Mouse (Mus musculus): ENCODE data around the gene Cldn16. TPM values are rescaled to one million over a fixed set of nuclear protein-coding genes. Genes with fewer than 3 reads are reported as not detected.

Cldn16 gene
- total RNA-seq (2012; rRNA removed), result not detected in 2 replicates
- polyA plus RNA-seq (2012; ENCODE audit: insufficient read depth in 1 of 2, insufficient read length in 2 of 2, low read depth in 1 of 2, low replicate concordance in 2 of 2, missing spikeins in 1 of 2), result not detected

DNA sequence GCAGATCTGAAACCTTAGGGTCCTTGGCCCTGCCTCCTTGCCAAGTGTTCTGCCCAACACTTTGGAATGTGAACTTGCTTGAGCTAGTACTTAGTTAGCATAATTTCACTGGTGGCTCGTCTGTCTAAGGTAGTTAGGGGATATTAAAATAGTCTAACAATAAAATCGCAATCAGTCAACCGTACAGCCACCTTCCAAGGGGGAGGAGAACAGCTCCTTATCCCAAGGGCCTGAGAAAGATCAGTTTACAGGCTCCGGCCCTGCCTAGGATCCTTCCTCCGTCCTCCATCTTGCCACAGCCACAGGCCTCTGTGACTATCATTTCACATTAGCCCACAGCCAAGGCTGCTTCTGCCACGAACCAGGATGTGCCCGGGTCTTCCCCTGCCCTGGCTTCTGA lies at the start of gene Cldn16:
Gene Cldn16 (plus strand): TSS at position 301 of the 400 bp plus-strand sequence.
- H3K4me3 ChIP-seq (ENCODE audit: control insufficient read depth in 1 of 2, insufficient read depth in 1 of 2, low read depth in 2 of 2, low read length in 2 of 2), result no peak within 1 kb of the TSS
- H3K79me2 ChIP-seq (ENCODE audit: control insufficient read depth, insufficient read depth, low read length, poor library complexity), result no peaks in the 10 kb centered on the region
- H3K27ac ChIP-seq (ENCODE audit: control insufficient read depth, low read depth, low read length), result no peak within 1 kb of the TSS
- H3K9me3 ChIP-seq (replicated peaks; ENCODE audit: insufficient read depth, low read length), result no peaks in the 10 kb centered on the region
- no peak for DNase-seq (ENCODE audit: low read depth, low spot score)
- no peak within 1 kb of the TSS for H3K9ac ChIP-seq (ENCODE audit: control insufficient read depth, low read depth, low read length, poor library complexity, severe bottlenecking)
- TF ChIP-seq BHLHE40 (IDR thresholded peaks at IDR 0.05; ENCODE audit: borderline replicate concordance, low read depth, low read length), result no peak
- TF ChIP-seq GABPA (IDR thresholded peaks at IDR 0.05; ENCODE audit: low read depth, low read length), result no peak
- TF ChIP-seq RCOR1 (IDR thresholded peaks at IDR 0.05; ENCODE audit: low read depth, low read length), result no peak
- TF ChIP-seq SIN3A (IDR thresholded peaks at IDR 0.05; ENCODE audit: low read length), result no peak
- TF ChIP-seq ZNF384 (IDR thresholded peaks at IDR 0.05; ENCODE audit: low read depth, low read length), result no peak
- no peak for TF ChIP-seq NELFE (IDR thresholded peaks at IDR 0.05; ENCODE audit: low read depth, low read length)
- TF ChIP-seq MEF2A (IDR thresholded peaks at IDR 0.05; ENCODE audit: extremely low read depth, insufficient replicate concordance, low read depth, low read length, poor library complexity, severe bottlenecking), result no peak
- no peak for TF ChIP-seq MYC (IDR thresholded peaks at IDR 0.05; ENCODE audit: low read depth, low read length)
- TF ChIP-seq POLR2AphosphoS5 (IDR thresholded peaks at IDR 0.05; ENCODE audit: borderline replicate concordance, low read depth, low read length), result no peak
- TF ChIP-seq MAZ (IDR thresholded peaks at IDR 0.05; ENCODE audit: low read depth, low read length), result no peak
- no peak for TF ChIP-seq SMC3 (IDR thresholded peaks at IDR 0.05; ENCODE audit: low read depth, low read length)
- no peak for TF ChIP-seq CHD2 (IDR thresholded peaks at IDR 0.05; ENCODE audit: low read length)
- TF ChIP-seq RAD21 (IDR thresholded peaks at IDR 0.05; ENCODE audit: low read depth, low read length), result no peak
- TF ChIP-seq TAL1 (IDR thresholded peaks at IDR 0.05; ENCODE audit: low read length), result no peak
- TF ChIP-seq CTCF (IDR thresholded peaks at IDR 0.05 in 2 of 3, conservative IDR thresholded peaks at IDR 0.05 in 1 of 3; ENCODE audit: control insufficient read depth in 1 of 3, insufficient read depth in 1 of 3, low read depth in 2 of 3, low read length in 3 of 3, poor library complexity in 1 of 3, severe bottlenecking in 1 of 3), result no peak
- no peak for TF ChIP-seq ZMIZ1 (IDR thresholded peaks at IDR 0.05; ENCODE audit: low read depth, low read length)
- TF ChIP-seq POLR2AphosphoS2 (IDR thresholded peaks at IDR 0.05; ENCODE audit: low read length), result no peak
- TF ChIP-seq USF1 (IDR thresholded peaks at IDR 0.05; ENCODE audit: low read depth, low read length), result no peak
- no peak for TF ChIP-seq USF2 (IDR thresholded peaks at IDR 0.05; ENCODE audit: borderline replicate concordance in 1 of 2, insufficient read depth in 1 of 2, low read depth in 1 of 2, low read length in 2 of 2)
- H3K36me3 ChIP-seq (ENCODE audit: control insufficient read depth in 1 of 2, insufficient read depth in 2 of 2, low read length in 2 of 2), result no peaks in the 10 kb centered on the region
- H3K4me1 ChIP-seq (ENCODE audit: control insufficient read depth in 1 of 2, insufficient read depth in 2 of 2, low read length in 2 of 2), result no peaks in the 10 kb centered on the region
- H3K27me3 ChIP-seq (ENCODE audit: control insufficient read depth in 1 of 2, insufficient read depth in 2 of 2, low read length in 2 of 2), result no peaks in the 10 kb centered on the region

DNA sequence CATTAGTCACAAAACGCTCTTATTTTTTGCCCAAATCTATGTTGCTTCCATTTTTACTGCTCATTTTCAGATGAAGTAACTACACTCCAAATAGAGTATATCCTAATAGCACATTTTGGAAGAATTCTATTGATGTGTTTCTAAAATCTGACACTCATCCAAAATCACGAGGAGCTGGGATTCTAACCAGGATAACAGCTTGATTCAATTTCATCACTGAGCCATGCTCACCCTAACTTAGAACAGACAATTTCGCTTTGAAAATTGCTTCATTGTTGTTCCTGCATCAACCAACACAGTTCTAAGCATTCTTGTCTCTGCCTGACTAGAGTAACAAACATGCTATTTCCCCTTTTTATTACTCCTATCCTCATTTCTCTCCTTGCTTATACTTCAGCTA lies 44.3 kb upstream of the Cldn16 start:
- peaks cover 0 to 5% of the 10 kb centered on the region in 2 experiments; a peak in 1 of 4 replicates for H3K27me3 ChIP-seq (ENCODE audit: control insufficient read depth in 1 of 2, insufficient read depth in 2 of 2, low read length in 2 of 2)
- H3K9me3 ChIP-seq (replicated peaks; ENCODE audit: insufficient read depth, low read length), result no peaks in the 10 kb centered on the region
- H3K9ac ChIP-seq (ENCODE audit: control insufficient read depth, low read depth, low read length, poor library complexity, severe bottlenecking), result no peak overlapping the region
- H3K27ac ChIP-seq (ENCODE audit: control insufficient read depth, low read depth, low read length), result no peak overlapping the region
- no peak for DNase-seq (ENCODE audit: low read depth, low spot score)
- H3K4me1 ChIP-seq (ENCODE audit: control insufficient read depth in 1 of 2, insufficient read depth in 2 of 2, low read length in 2 of 2), result no peaks in the 10 kb centered on the region
- H3K79me2 ChIP-seq (ENCODE audit: control insufficient read depth, insufficient read depth, low read length, poor library complexity), result no peaks in the 10 kb centered on the region
- TF ChIP-seq MAX (IDR thresholded peaks at IDR 0.05; ENCODE audit: low read length), result no peak
- no peaks in the 10 kb centered on the region for H3K36me3 ChIP-seq (ENCODE audit: control insufficient read depth in 1 of 2, insufficient read depth in 2 of 2, low read length in 2 of 2)
- no peak overlapping the region for H3K4me3 ChIP-seq (ENCODE audit: control insufficient read depth in 1 of 2, insufficient read depth in 1 of 2, low read depth in 2 of 2, low read length in 2 of 2)
